Mouse (Mus musculus): Measurements from ENCODE around the gene Pld1.

- TF ChIP-seq CTCF (IDR thresholded peaks at IDR 0.05; ENCODE audit: control insufficient read depth, insufficient read depth, insufficient read length) (no peak), USF1 (IDR thresholded peaks at IDR 0.05; ENCODE audit: low read depth) (no peak), MAX (IDR thresholded peaks at IDR 0.05) (no peak), MYOG (IDR thresholded peaks at IDR 0.05; ENCODE audit: control insufficient read depth, extremely low read depth, insufficient read length) (no peak)
Observed at GRCm38 (mm10) chr3:28038106-28038505, 99.6 kb downstream of the Pld1 start.
